Mouse (Mus musculus) adrenal gland, adult 8-10 months (tissue): ENCODE results near the gene Mthfd1l. TPM values are rescaled to one million over a fixed set of nuclear protein-coding genes. Genes with fewer than 3 reads are reported as not detected.

Experiments
- DNase-seq: peaks from one replicate; pipeline ENCODE4 v3.0.0; 2022
- total RNA-seq, 4 experiments: library from RNA; stranded (reverse); gene quantifications; 2 replicates each; pipeline ENCODE4 v1.2.4; 2022

The Mthfd1l gene
- total RNA-seq, 4 experiments from 2014 or later, result 4.9 to 9.2 (median 8.0) TPM

- DNase-seq, result no peak
Measured at GRCm38 (mm10) chr10:4211067-4211447, 238.1 kb downstream of the Mthfd1l start.

Other genes starting within 250 kb of the Mthfd1l start
- gene Plekhg1, start 232.8 kb upstream of the Mthfd1l start, total RNA-seq, result 1 to 10 TPM; 4.0 to 8.7 (median 6.7) TPM